Mouse (Mus musculus) liver, adult (tissue): ENCODE measurements around the gene 3110082I17Rik.
A peak's percentile ranks its signal among the peaks of the same experiment; 100 is the strongest.

Experiments
- GATA4 ChIP-seq: IDR thresholded peaks from 2 replicates; pipeline ENCODE4 v1.6.1; 2014; ENCODE audit warnings: mild to moderate bottlenecking, low read length; ENCODE audit not compliant: insufficient replicate concordance

The 3110082I17Rik gene

DNA sequence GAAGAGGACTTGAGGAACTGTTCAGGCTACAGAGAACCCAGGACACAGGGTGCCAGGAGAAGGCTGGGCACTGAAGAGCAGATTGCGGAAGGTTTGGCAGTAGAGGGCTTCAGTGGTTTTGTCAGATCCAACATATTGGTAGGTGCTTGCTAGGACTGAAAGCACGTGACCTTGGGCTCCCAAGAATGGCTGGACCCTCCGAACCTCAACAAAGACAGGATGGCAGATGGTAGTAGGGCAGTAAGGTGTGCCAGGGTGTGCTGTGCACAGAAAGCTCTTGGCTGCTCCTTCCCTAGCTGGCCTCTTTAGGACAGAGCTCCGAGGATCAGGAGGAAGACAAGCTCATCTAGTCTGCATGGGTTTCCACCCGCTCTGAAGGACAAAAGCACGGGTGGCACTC is 49.2 kb downstream of the 3110082I17Rik start:
- no peak for TF ChIP-seq GATA4

- TF ChIP-seq GATA4, result no peak
These were observed 50.3 kb downstream of the 3110082I17Rik start for GRCm38 (mm10) chr5:139410056-139410455.

DNA sequence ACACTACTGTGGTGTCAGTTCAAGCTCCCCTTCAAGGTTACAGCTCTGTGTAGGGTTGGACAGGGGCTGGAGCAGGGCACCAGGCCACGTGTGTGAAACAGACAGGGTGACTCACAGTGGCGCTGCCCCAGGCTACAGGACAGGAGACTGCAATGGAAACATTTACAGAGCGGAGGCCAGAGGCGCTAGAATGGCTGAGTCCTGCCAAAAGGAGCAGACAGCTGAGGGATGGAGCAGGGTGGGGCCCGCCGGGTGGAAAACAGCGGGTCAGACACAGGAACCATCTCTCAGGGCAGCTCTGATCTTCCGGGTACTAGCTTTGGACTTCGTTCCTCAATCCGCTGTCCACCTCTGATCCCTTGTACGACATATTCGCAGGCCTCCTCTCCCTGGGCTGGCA is 50.9 kb downstream of the 3110082I17Rik start:
- TF ChIP-seq GATA4, result no peak

DNA sequence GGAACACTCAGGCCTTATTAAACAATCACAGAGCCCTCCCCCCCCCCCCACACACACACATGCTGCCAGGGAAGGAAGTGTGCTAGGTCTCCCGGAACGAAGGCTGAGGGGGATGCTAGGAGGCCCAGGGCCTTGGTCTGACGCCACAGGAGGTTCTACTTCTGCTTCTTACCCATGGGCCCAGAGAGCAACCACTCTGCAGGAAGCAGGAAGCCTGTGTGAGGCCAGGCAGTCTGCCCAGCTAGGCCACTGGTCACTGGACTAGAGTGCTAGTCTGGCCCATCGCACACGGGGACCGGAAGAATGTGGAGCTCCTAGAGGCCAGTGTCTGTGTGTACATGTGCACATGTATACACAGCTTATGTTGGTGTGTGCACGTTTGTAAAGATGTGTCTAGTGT is 51.8 kb downstream of the 3110082I17Rik start:
- TF ChIP-seq GATA4, result no peak

- TF ChIP-seq GATA4, result no peak
These were observed 53.0 kb downstream of the 3110082I17Rik start for GRCm38 (mm10) chr5:139407121-139407885.

DNA sequence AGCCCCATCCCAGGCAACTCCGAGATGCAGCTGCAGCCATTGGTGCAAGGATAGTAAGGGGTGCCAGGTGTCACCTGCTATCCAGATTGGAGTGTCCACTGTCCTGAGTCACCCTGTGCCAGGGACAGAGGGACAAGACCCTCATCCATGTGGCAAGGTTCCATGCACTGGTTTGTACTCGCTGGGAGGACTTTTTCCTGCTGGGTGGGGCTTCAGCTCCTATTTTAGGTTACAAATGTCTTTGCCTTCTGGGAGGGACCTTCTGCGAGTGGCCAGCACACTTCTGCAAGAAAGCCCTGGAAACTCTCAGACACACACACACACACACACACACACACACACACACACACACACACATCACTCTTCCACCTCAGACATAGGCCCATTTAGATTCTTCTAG is 54.4 kb downstream of the 3110082I17Rik start:
- TF ChIP-seq GATA4, result no peak

DNA sequence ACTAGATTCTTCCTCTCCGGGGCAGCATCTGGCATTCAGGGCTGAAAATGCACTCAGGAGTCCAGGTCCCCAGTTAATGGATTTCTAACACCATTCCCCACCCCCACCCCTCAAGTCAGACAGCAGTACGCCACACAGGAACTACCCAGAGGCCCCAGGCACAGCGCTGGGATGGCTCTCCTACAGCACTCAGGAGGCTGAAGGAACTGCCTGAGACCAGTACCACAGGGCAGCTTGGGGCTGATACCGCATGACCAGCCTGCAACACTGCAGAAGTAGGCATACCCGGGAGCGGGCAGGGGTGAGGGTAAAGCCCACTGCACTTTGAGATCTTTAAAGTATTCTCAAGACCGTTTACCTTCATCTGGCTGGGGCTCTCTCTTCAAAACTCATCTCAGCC is 54.8 kb downstream of the 3110082I17Rik start:
- TF ChIP-seq GATA4, result no peak

DNA sequence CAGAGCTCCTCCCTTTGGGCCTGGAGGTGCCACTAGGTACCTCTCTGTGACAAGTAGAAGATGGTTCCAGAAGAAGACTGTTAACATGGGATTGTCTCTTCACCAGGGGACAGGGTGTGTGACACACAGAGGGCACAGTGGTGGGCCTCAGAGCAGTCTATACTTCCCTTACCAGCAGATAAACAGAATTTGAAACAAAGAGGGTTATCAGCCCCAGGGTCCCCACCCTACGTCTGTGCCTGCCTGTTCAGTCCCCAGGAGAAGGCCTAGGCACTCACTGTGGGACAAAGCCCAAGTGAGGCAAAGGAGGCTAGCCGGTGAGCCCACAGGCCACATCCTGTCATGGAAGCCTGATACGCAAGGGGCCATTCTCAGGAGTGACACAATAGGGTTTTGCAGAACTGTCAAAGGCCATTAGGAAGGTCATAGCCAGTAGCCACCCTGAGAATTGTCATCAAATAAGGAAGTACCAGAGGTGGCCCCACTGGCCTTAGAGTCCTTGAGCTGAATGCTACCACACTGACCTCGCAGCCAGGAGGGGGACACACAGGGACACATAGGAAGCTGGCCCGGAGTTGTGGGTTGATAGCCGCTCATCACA is 55.4 kb downstream of the 3110082I17Rik start, which contains the start of gene C130050O18Rik:
C130050O18Rik (plus strand) TSS at position 480 of the 601 bp plus-strand sequence.
- no peak for TF ChIP-seq GATA4

GRCm38 (mm10) chr5:139403692-139404260 is 56.6 kb downstream of the 3110082I17Rik start:
- TF ChIP-seq GATA4, result no peak

DNA sequence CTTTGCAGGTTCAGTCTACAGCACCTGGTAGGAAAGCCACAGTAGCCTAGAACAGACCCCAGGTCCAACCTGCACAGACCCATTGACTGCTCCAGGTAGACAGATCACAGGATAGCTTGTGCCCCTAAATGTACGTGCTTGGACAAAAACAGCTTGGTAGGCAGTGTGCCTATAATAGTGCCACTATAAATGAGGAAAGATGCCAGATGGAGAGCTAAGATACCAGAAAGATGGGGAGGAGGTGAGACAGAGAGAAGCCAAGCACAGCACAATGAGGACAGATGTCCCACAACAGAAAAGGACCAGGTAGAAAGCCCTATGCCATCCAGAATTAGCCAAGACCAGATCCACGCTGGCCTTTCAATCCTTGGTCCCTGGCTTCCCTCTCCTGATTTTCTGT is 58.2 kb downstream of the 3110082I17Rik start:
- no peak for TF ChIP-seq GATA4

- no peak for TF ChIP-seq GATA4
These were observed 60.3 kb downstream of the 3110082I17Rik start for GRCm38 (mm10) chr5:139399991-139400390.

DNA sequence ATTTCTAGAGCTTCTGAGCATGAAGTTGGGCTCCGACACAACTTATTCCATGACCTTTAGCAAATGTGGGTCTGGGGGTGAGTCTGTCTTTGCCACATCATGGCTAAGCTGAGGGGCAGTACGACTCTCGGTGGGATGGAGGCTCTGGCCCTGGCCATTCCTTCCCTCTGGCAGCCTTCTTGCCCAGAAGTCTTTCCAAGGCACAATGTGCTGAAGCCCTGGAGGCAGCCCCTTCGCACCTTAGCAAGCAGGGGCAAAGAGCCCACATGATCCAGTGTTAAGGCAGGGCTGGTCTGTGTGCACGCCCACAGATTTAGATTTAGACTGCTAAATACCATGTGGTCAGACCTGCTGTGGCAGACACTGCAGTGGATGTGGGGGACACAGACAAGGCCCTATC is 61.5 kb downstream of the 3110082I17Rik start:
- no peak for TF ChIP-seq GATA4

DNA sequence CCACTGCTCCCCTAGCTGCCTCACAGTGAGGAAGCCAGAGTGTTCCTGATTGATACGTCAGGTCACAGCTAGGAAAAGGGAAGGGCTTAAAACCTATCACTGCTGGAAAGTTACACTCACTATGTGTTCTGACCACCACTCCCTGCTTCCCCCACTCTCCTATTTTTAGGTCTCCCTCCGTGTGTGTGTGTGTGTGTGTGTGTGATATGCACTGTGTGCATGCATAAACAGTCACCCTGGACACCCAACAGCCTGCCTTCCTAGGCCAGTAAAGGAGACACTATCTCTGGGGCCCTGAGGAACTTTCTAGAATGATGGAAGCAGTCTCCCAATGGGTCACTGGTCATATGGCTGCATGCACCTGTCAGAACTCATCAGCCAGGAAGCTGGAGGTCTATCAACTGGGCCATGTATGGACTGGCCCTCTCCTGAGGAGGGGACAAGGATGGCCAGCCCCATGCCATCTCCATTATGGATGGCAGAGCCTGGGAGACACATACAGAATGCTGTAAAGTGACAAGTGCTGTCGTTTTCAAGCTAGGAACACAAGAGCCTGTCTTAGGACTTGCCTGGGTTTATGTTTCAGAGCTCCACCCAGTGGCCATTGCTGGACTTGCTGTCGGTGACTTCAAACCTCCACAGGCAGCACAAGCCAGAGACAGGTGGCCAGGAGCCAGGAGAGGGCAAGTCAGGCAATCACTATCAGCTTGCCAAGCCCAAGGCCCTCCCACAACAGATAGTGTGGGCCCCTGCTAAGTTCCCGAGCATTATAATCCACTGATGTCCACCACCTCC is 62.2 kb downstream of the 3110082I17Rik start:
- peak; percentile 38; the same call in 1 of the 2 replicates for TF ChIP-seq GATA4

GRCm38 (mm10) chr5:139397359-139397916 is 62.9 kb downstream of the 3110082I17Rik start:
- no peak for TF ChIP-seq GATA4

GRCm38 (mm10) chr5:139395528-139395927 is 64.8 kb downstream of the 3110082I17Rik start:
- no peak for TF ChIP-seq GATA4
